Mouse (Mus musculus) kidney, postnatal 25 days (tissue): ENCODE results near the gene Nabp2.

Source experiments
- DNase-seq, 2 experiments: peaks; one replicate each; pipeline ENCODE4 v3.0.0; 2021; ENCODE audit warnings: mixed read lengths in 2 of 2

Gene Nabp2

DNA sequence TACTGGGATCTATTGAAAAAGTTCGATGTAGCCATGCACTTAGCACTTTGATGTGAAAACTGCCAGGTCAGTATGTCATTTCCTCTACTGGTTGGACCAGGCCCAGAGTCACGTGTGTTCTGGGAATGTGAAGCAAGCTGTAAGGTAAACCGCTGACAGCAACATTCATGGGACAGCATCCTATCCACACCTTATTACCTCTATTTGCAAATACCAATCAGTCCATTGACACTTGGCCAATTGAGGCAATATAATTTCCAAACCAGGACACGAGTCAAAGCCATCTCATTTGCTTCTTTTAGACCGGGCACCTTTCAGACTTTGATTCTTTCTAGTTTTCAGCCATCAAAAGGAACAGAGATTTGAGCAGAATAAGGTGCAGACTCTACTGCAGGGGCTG, 17.8 kb upstream of the Nabp2 start:
- DNase-seq, result no peak

DNA sequence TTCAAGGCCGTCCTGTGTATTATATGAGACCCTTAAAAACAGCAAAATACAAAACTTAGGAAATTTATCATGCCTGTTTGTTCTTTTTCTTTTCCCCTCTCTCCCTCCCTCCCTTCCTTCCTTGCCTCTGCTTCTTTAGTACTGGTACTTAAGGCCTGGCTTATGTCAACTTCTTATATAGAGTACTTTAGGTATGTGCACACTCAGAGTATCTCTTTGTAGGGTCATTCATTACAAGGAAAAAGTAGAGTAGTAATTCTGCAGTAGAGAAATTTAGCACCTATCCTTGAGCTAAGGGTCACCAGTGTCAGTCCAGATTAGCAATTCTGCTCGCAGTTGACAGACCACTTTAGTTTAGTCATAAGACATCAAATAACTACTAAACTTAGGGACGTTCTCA, 14.0 kb upstream of the Nabp2 start:
- no peak for DNase-seq

GRCm38 (mm10) chr10:128424604-128425003, 13.3 kb upstream of the Nabp2 start:
- peak in 1 of 2 experiments; percentile 50 for DNase-seq

DNA sequence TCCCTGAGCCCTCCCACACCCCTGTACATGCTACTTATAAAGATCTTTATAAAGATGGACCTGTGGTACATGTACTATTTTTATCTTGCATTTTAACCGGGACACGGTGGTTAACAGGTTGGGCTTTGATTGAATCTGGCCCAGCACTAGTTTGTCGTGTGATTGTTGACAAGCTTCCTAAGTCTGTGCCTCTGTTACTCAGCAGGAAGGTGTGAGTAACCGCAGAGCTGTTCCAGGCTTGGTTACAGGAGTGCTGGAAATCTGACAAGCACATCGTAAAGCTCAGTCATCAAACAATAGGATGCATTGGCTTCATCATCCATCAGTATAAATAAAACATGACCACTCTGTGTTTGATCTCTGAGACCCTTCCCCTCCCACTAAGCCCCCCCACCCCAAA, 11.1 kb upstream of the Nabp2 start:
- no peak for DNase-seq

DNA sequence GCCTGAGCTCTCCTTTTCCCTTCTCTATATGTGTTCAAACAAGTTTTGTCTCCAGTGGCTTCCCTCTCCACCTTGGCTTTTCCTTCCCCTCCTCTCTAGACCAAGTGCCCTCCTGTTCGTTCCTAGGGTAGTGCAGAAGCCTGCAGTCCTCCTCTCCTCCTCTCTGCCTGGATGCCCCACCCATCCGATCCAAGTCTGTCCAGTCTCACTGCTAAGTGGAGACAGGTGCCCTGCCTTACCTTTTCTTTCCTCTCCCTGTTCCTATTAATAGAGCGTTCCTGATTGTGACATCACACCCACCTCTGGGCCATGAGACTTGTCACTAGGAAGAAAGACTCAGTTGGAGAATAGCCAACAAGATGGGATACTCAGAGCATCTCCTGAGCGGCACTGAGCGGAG, 3.6 kb upstream of the Nabp2 start:
- DNase-seq, result no peak

- no peak for DNase-seq
Measured at GRCm38 (mm10) chr10:128413076-128413475, 1.8 kb upstream of the Nabp2 start.

- no peak for DNase-seq
Measured at GRCm38 (mm10) chr10:128412558-128412957, 1.3 kb upstream of the Nabp2 start.

DNA sequence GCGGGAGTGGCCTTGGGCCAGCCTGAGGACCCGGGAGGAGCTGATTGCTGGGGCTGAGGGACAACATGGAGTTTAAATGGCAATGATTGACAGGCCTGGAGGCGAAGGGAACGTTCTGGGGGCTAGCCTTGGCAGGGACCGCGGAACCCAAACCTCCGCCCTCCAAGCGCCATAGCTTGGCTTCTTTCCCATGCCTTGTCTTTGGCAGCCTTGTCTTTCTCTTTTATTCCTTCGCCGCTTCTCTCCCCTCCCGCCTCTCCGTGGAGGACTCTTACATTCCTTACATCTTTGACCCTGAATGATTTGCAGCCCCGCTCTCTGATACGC, 726 bp upstream of the Nabp2 start:
- peak; percentile 44 to 70 for DNase-seq

DNA sequence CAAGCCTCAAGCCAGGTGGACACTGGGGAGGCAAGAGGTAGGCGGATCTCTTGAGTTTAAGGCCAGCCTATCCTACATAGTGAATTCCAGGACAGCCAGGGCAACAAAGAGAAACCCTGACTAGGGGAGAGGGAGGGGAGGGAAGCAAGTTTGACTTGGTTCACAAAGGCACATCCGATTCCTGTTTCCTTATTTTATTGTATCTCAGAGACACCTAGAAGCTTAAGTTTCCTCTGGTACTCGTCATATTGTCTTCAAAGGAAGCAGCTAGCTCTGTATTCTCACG, 789 bp downstream of the Nabp2 start:
- no peak for DNase-seq

GRCm38 (mm10) chr10:128409692-128410559, 1.4 kb downstream of the Nabp2 start:
- peak; percentile 99 for DNase-seq

DNA sequence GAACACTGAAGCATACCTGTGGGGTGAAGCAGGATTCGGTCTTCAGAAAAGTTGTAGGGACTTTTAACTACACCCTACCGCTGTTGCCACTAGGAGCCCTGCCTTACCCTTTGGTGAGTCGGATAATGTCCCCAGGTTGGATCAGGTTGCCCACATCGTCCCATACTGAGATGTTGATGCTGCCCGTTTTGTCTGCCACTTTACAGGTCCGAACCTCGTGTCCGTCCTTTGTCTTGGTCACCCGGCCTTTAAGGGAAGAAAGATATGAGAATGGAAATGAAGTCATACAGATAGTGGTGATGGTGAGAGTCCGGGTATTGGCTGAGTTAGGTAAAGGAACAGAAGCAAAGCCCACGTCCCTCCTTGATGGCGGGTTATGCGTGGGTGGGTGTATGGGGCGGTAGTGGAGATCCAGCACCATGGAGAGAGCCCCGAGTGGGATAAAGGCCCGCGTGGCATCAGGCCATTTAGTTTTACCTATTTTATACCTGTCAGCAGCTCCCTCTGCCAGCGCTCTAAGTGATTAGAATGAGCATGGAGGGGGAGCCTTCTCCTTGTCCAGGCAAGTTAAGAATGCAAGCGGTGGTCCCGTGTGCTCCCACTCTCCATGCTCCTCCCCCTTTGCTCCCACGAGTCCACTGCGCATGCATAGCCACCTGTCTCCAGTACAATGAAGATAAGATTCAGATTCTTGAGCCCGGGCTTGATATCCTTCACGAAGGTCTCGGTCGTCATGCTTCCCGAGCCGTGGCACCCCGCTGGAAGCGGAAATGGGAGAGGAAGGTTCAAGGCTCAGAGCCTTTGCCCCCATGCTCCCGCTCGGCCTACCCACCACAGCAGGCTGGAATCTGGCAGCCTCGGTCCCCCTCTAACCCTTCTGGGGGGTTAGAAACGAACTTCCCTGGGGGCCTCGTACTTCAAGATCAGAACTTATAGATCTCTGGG, 2.4 kb downstream of the Nabp2 start:
- DNase-seq, result peak; percentile 29 to 61

GRCm38 (mm10) chr10:128403931-128404330, 7.4 kb downstream of the Nabp2 start:
- DNase-seq, result no peak

- peak in 1 of 2 experiments; percentile 38 for DNase-seq
Measured at GRCm38 (mm10) chr10:128401638-128402037, 9.7 kb downstream of the Nabp2 start.

- peak; percentile 60 to 79 for DNase-seq
Measured at GRCm38 (mm10) chr10:128401056-128401455, 10.2 kb downstream of the Nabp2 start, which contains the start of gene Slc39a5. Gene Slc39a5 (minus strand): TSS chr10:128401229.

DNA sequence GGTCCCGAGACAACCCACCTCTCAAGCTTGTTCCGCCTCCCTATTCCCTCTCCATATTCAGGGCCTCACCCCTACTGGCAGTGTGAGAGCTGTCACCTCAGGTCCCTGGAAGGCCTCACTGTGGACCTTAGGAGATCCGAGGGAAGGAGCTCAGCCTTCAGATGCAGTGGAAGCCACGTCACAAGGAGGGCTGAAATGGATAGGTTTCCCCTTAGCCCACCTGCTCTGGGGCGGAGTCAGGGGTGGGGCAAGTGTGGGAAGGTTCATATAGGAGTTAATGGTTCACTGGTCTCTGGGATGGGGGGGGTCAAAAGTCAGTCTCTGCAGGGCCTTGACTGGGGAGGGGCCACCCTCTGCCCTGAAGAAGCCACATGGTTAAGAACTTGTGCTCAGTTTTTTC, 11.0 kb downstream of the Nabp2 start:
- DNase-seq, result peak; percentile 76 to 90

- peak in 1 of 2 experiments; percentile 54 for DNase-seq
Measured at GRCm38 (mm10) chr10:128397466-128397865, 13.8 kb downstream of the Nabp2 start.

GRCm38 (mm10) chr10:128396716-128397264, 14.5 kb downstream of the Nabp2 start:
- DNase-seq, result peak; percentile 60 to 75

GRCm38 (mm10) chr10:128396017-128396673, 15.1 kb downstream of the Nabp2 start:
- peak in 1 of 2 experiments; percentile 33 for DNase-seq

GRCm38 (mm10) chr10:128391850-128392249, 19.4 kb downstream of the Nabp2 start:
- peak in 1 of 2 experiments; percentile 25 for DNase-seq

GRCm38 (mm10) chr10:128390366-128390765, 20.9 kb downstream of the Nabp2 start:
- peak in 1 of 2 experiments; percentile 35 for DNase-seq

GRCm38 (mm10) chr10:128389570-128389969, 21.7 kb downstream of the Nabp2 start:
- DNase-seq, result no peak

- peak in 1 of 2 experiments; percentile 20 for DNase-seq
Measured at GRCm38 (mm10) chr10:128388941-128389340, 22.4 kb downstream of the Nabp2 start.

- DNase-seq, result no peak
Measured at GRCm38 (mm10) chr10:128385902-128386301, 25.4 kb downstream of the Nabp2 start.
